Mouse (Mus musculus): ENCODE results near the gene Akap3. TPM values are rescaled to one million over a fixed set of nuclear protein-coding genes. Genes with fewer than 3 reads are reported as not detected.

Akap3 gene
- total RNA-seq, 1 experiment = 0.13 TPM

DNA sequence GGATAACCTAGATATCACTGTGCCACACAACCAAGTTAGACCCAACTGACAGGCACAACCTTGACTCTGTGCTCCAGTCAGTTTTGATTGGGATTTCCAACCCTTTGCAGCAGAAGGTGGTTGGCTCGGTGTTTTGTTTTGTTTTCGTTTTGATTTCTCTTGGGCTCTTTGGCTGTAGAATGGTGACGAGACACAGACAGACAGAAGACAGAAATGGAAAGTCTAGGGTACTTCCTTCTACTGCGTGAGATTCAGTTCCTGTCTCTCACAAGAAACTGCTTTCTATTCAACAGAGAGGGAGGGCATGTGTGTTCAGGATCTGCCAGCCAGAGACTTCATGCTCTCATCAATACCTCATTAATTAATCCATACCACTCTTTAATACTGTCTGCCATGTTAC, 57.8 kb downstream of the Akap3 start:
- H3K9me3 ChIP-seq (ENCODE audit: control insufficient read depth, insufficient read depth, low read depth, low read length) = no peaks in the 10 kb centered on the region
- in situ Hi-C loops (cut with MboI; ENCODE audit: low sequenced_read_pairs in 2 of 2, unreplicated experiment in 2 of 2) = no loop called here
- H3K36me3 ChIP-seq (ENCODE audit: control insufficient read depth, insufficient read depth, low read length, poor library complexity, severe bottlenecking) = no peaks in the 10 kb centered on the region
- H3K4me3 ChIP-seq (ENCODE audit: insufficient read depth in 1 of 2, low read depth in 1 of 2, low read length in 2 of 2, poor library complexity in 1 of 2, severe bottlenecking in 1 of 2) = no peak overlapping the region
- H3K27ac ChIP-seq (ENCODE audit: insufficient read depth, low read depth, low read length, poor library complexity, severe bottlenecking) = no peak overlapping the region
- no peaks in the 10 kb centered on the region for H3K4me1 ChIP-seq (ENCODE audit: control insufficient read depth in 2 of 2, insufficient read depth in 2 of 2, low read length in 2 of 2, poor library complexity in 1 of 2)
- TF ChIP-seq MAFK (IDR thresholded peaks at IDR 0.05; ENCODE audit: insufficient read depth, low read depth, low read length) (no peak), HCFC1 (IDR thresholded peaks at IDR 0.05; ENCODE audit: borderline replicate concordance, insufficient read depth, low read length) (no peak), ZC3H11A (IDR thresholded peaks at IDR 0.05; ENCODE audit: borderline replicate concordance, low read depth, low read length) (no peak), ZNF384 (IDR thresholded peaks at IDR 0.05; ENCODE audit: low read depth, low read length) (no peak), CHD2 (IDR thresholded peaks at IDR 0.05; ENCODE audit: low read depth, low read length) (no peak)
- no peak for DNase-seq (ENCODE audit: low read depth, low spot score)
- no peak overlapping the region for H3K9ac ChIP-seq (ENCODE audit: insufficient read depth, low read depth, low read length, poor library complexity, severe bottlenecking)

GRCm38 (mm10) chr6:126914928-126915327, 62.0 kb downstream of the Akap3 start:
- no peaks in the 10 kb centered on the region for H3K4me1 ChIP-seq (ENCODE audit: control insufficient read depth in 2 of 2, insufficient read depth in 2 of 2, low read length in 2 of 2, poor library complexity in 1 of 2)
- in situ Hi-C loops (cut with MboI; ENCODE audit: low sequenced_read_pairs in 2 of 2, unreplicated experiment in 2 of 2) = no loop called here
- no peaks in the 10 kb centered on the region for H3K36me3 ChIP-seq (ENCODE audit: control insufficient read depth, insufficient read depth, low read length, poor library complexity, severe bottlenecking)
- no peak overlapping the region for H3K27ac ChIP-seq (ENCODE audit: insufficient read depth, low read depth, low read length, poor library complexity, severe bottlenecking)
- TF ChIP-seq ZNF384 (IDR thresholded peaks at IDR 0.05; ENCODE audit: low read depth, low read length) (no peak), CHD2 (IDR thresholded peaks at IDR 0.05; ENCODE audit: low read depth, low read length) (no peak), HCFC1 (IDR thresholded peaks at IDR 0.05; ENCODE audit: borderline replicate concordance, insufficient read depth, low read length) (no peak), MAFK (IDR thresholded peaks at IDR 0.05; ENCODE audit: insufficient read depth, low read depth, low read length) (no peak), ZC3H11A (IDR thresholded peaks at IDR 0.05; ENCODE audit: borderline replicate concordance, low read depth, low read length) (no peak)
- no peaks in the 10 kb centered on the region for H3K9me3 ChIP-seq (ENCODE audit: control insufficient read depth, insufficient read depth, low read depth, low read length)
- no peak overlapping the region for H3K4me3 ChIP-seq (ENCODE audit: insufficient read depth in 1 of 2, low read depth in 1 of 2, low read length in 2 of 2, poor library complexity in 1 of 2, severe bottlenecking in 1 of 2)
- no peak overlapping the region for H3K9ac ChIP-seq (ENCODE audit: insufficient read depth, low read depth, low read length, poor library complexity, severe bottlenecking)
- DNase-seq (ENCODE audit: low read depth, low spot score) = no peak

- peak; percentile 53 for DNase-seq (ENCODE audit: low read depth, low spot score)
- H3K4me3 ChIP-seq (ENCODE audit: insufficient read depth in 1 of 2, low read depth in 1 of 2, low read length in 2 of 2, poor library complexity in 1 of 2, severe bottlenecking in 1 of 2) = peak within 1 kb of the TSS; percentile 38 to 43; a peak in 3 of 4 replicates
- peak within 1 kb of the TSS; percentile 39; the same call in 1 of the 2 replicates for H3K9ac ChIP-seq (ENCODE audit: insufficient read depth, low read depth, low read length, poor library complexity, severe bottlenecking)
- no peaks in the 10 kb centered on the region for H3K9me3 ChIP-seq (ENCODE audit: control insufficient read depth, insufficient read depth, low read depth, low read length)
- TF ChIP-seq ZC3H11A (IDR thresholded peaks at IDR 0.05; ENCODE audit: borderline replicate concordance, low read depth, low read length) (no peak), CHD2 (IDR thresholded peaks at IDR 0.05; ENCODE audit: low read depth, low read length) (no peak), MAFK (IDR thresholded peaks at IDR 0.05; ENCODE audit: insufficient read depth, low read depth, low read length) (no peak), HCFC1 (IDR thresholded peaks at IDR 0.05; ENCODE audit: borderline replicate concordance, insufficient read depth, low read length) (no peak), ZNF384 (IDR thresholded peaks at IDR 0.05; ENCODE audit: low read depth, low read length) (no peak)
- no peak within 1 kb of the TSS for H3K27ac ChIP-seq (ENCODE audit: insufficient read depth, low read depth, low read length, poor library complexity, severe bottlenecking)
- H3K4me1 ChIP-seq (ENCODE audit: control insufficient read depth in 2 of 2, insufficient read depth in 2 of 2, low read length in 2 of 2, poor library complexity in 1 of 2) = peaks cover 0 to 2% of the 10 kb centered on the region in 2 experiments; a peak in 1 of 4 replicates
- in situ Hi-C loops (cut with MboI; ENCODE audit: low sequenced_read_pairs in 2 of 2, unreplicated experiment in 2 of 2) = no loop called here
- peaks cover 19% of the 10 kb centered on the region for H3K36me3 ChIP-seq (ENCODE audit: control insufficient read depth, insufficient read depth, low read length, poor library complexity, severe bottlenecking)
Measured at GRCm38 (mm10) chr6:126921111-126921881, 68.4 kb downstream of the Akap3 start, which contains the start of gene Dyrk4. Dyrk4 (minus strand) TSS chr6:126921839.

Other genes with a start within 250 kb of the Akap3 start
- 0.18 and 0.21 TPM in 2 replicates for gene Kcna1, start 206.7 kb upstream of the Akap3 start, total RNA-seq (2012; rRNA removed)
- 0.42 and 0.67 TPM in 2 replicates for gene Kcna6, start 112.4 kb upstream of the Akap3 start, total RNA-seq (2012; rRNA removed)
- 148 and 200 TPM in 2 replicates for gene Ndufa9, start 4.0 kb upstream of the Akap3 start, total RNA-seq (2012; rRNA removed)
- gene Dyrk4, start 68.7 kb downstream of the Akap3 start, total RNA-seq (2012; rRNA removed) = 0.74 and 1.3 TPM in 2 replicates
- gene Rad51ap1, start 86.5 kb downstream of the Akap3 start, total RNA-seq (2012; rRNA removed) = 40.5 and 40.6 TPM in 2 replicates
- 11.6 and 20.3 TPM in 2 replicates for gene D6Wsu163e, start 86.9 kb downstream of the Akap3 start, total RNA-seq (2012; rRNA removed)
- not detected in 2 replicates for gene Fgf6, start 162.5 kb downstream of the Akap3 start, total RNA-seq (2012; rRNA removed)
- gene Fgf23, start 219.8 kb downstream of the Akap3 start, total RNA-seq (2012; rRNA removed) = 0.26 TPM in 1 of 2 replicates, not detected in the other

All from ES-E14 (cell line).